Mouse (Mus musculus): ENCODE measurements at regions not wholly inside any gene's neighbourhood (a gene's known extent, or its start where the extent isn't known, plus 50 kb on each side); places are given as distances from the start of the nearest gene placed in this dataset.

DNA sequence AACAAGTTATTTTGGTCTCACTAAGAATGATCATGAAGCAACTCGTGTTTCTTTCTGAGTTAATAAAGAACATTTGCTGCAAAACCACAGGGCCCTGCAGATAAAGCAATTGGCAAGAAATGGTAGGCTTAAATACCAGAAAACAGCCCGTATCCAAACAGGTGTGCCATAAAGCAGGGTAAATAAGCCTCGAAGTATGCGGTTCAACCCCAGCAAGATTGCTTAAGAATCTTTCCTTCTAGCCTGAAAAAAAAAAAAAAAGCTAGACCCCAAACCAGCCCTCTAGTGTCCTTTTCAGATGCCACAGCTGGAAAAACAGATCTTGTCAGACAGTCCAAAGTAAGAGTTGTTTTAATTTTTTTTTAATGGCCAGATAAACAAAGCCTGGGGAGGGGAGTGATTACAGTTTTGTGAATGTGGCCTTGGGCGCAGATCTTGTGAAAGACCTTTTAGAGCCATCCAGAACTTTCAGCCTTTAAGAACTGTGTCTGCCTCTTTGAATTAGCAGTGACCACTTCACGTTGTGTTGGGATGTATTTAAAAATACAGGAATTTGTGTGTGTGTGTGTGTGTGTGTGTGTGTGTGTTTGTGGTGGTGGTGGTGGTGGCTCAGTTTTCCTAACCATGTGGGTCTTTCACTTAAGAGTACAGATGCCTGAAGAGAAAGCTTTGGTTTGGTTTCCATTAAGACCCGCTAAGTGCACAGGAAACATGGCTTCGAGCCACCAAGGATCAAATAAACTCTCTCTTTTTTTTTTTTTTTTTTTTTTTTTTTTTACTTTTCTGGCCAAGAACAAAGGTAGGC lies 116.3 kb upstream of the Maf start:
- Histone ChIP-seq H3K27me3 (ENCODE audit: control insufficient read depth, insufficient read depth, low read length) (no peaks in the 10 kb centered on the region), H3K27ac (no peak overlapping the region), H3K36me3 (replicated peaks; ENCODE audit: control insufficient read depth, insufficient read depth, low read depth) (no peaks in the 10 kb centered on the region), H3K9ac (replicated peaks) (no peak overlapping the region), H3K4me3 (ENCODE audit: insufficient read depth in 1 of 2, low read depth in 2 of 2, low read length in 2 of 2) (no peak overlapping the region), H3K4me2 (ENCODE audit: low read depth) (no peak overlapping the region), H3K9me3 (ENCODE audit: control insufficient read depth, low read length) (no peaks in the 10 kb centered on the region), H3K4me1 (replicated peaks; ENCODE audit: control insufficient read depth in 2 of 2, insufficient read depth in 2 of 2, low read length in 1 of 2) (no peaks in the 10 kb centered on the region)
- DNase-seq (ENCODE audit: low read depth in 3 of 3, low spot score in 3 of 3) = no peak
- WGBS (ENCODE audit: insufficient replicate concordance) = 62% methylated on average over 8 of the region's 8 CpGs
- TF ChIP-seq EP300 (IDR thresholded peaks at IDR 0.05; ENCODE audit: low read depth) (no peak), CTCF (IDR thresholded peaks at IDR 0.05; ENCODE audit: low read depth) (no peak)
- no peak for ATAC-seq (ENCODE audit: insufficient read depth)

- Histone ChIP-seq H3K36me3 (replicated peaks; ENCODE audit: control insufficient read depth, insufficient read depth, low read depth) (no peaks in the 10 kb centered on the region), H3K9ac (replicated peaks) (no peak overlapping the region), H3K4me1 (replicated peaks; ENCODE audit: control insufficient read depth in 2 of 2, insufficient read depth in 2 of 2, low read length in 1 of 2) (no peaks in the 10 kb centered on the region), H3K27ac (no peak overlapping the region), H3K27me3 (ENCODE audit: control insufficient read depth, insufficient read depth, low read length) (no peaks in the 10 kb centered on the region), H3K4me2 (ENCODE audit: low read depth) (no peak overlapping the region), H3K4me3 (ENCODE audit: insufficient read depth in 1 of 2, low read depth in 2 of 2, low read length in 2 of 2) (no peak overlapping the region), H3K9me3 (ENCODE audit: control insufficient read depth, low read length) (no peaks in the 10 kb centered on the region)
- no peak for TF ChIP-seq EP300 (IDR thresholded peaks at IDR 0.05; ENCODE audit: low read depth)
- TF ChIP-seq CTCF (IDR thresholded peaks at IDR 0.05; ENCODE audit: low read depth) = no peak
- WGBS (ENCODE audit: insufficient replicate concordance) = 52% methylated on average over 4 of the region's 4 CpGs
- ATAC-seq (ENCODE audit: insufficient read depth) = no peak
- DNase-seq (ENCODE audit: low read depth in 3 of 3, low spot score in 3 of 3) = no peak
Measured at GRCm38 (mm10) chr8:115813426-115813825, 105.8 kb upstream of the Maf start.

DNA sequence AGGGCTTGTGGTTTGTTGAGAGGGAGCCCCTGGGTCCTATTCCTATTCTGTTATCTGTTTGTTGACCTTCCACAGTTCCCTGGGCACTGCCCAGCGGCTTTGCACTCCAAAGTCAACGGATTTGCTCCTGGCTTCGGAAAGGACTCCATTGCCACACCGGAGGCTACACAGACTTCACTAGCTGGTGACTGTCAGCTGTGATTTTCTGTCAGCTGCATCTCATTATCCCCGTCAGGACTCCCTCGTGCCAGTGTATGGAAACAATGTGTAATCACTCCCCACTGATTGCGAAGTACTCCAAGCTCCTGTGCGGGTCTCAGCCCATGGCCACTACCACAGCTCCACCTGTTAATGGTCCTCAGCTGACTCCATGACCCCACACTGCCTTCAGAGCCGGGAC lies 99.0 kb upstream of the Maf start:
- DNase-seq (ENCODE audit: low read depth in 3 of 3, low spot score in 3 of 3) (no peak), ATAC-seq (ENCODE audit: insufficient read depth) (no peak)
- Histone ChIP-seq H3K27me3 (ENCODE audit: control insufficient read depth, insufficient read depth, low read length) (no peaks in the 10 kb centered on the region), H3K27ac (no peak overlapping the region), H3K4me3 (ENCODE audit: insufficient read depth in 1 of 2, low read depth in 2 of 2, low read length in 2 of 2) (no peak overlapping the region), H3K4me2 (ENCODE audit: low read depth) (no peak overlapping the region), H3K4me1 (replicated peaks; ENCODE audit: control insufficient read depth in 2 of 2, insufficient read depth in 2 of 2, low read length in 1 of 2) (no peaks in the 10 kb centered on the region), H3K9ac (replicated peaks) (no peak overlapping the region), H3K36me3 (replicated peaks; ENCODE audit: control insufficient read depth, insufficient read depth, low read depth) (no peaks in the 10 kb centered on the region), H3K9me3 (ENCODE audit: control insufficient read depth, low read length) (no peaks in the 10 kb centered on the region)
- no peak for TF ChIP-seq CTCF (IDR thresholded peaks at IDR 0.05; ENCODE audit: low read depth)
- TF ChIP-seq EP300 (IDR thresholded peaks at IDR 0.05; ENCODE audit: low read depth) = no peak
- 56% methylated on average over 9 of the region's 9 CpGs for WGBS (ENCODE audit: insufficient replicate concordance)

DNA sequence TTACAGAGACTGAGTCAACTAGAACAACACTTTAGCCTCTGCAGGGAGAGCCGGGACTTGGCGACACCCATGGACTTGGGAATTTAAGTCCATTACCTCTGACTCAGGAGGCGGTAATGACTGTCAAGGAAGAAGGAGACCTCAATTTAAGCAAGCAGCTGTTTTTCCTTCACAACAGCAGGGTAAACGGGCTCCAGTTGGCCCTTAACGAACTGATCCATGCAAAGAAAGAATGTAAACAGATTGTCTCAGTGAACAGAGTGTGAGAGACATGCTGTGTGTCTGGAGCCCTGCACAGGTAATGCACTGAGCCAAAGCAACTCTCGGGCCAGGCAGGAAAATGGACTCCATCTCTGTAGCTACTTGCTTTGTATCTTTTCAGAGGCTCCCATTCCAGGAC lies 98.5 kb upstream of the Maf start:
- no peak for TF ChIP-seq CTCF (IDR thresholded peaks at IDR 0.05; ENCODE audit: low read depth)
- no peak for TF ChIP-seq EP300 (IDR thresholded peaks at IDR 0.05; ENCODE audit: low read depth)
- no peak for DNase-seq (ENCODE audit: low read depth in 3 of 3, low spot score in 3 of 3)
- Histone ChIP-seq H3K4me3 (ENCODE audit: insufficient read depth in 1 of 2, low read depth in 2 of 2, low read length in 2 of 2) (no peak overlapping the region), H3K36me3 (replicated peaks; ENCODE audit: control insufficient read depth, insufficient read depth, low read depth) (no peaks in the 10 kb centered on the region), H3K9me3 (ENCODE audit: control insufficient read depth, low read length) (no peaks in the 10 kb centered on the region), H3K4me2 (ENCODE audit: low read depth) (no peak overlapping the region), H3K4me1 (replicated peaks; ENCODE audit: control insufficient read depth in 2 of 2, insufficient read depth in 2 of 2, low read length in 1 of 2) (no peaks in the 10 kb centered on the region), H3K27me3 (ENCODE audit: control insufficient read depth, insufficient read depth, low read length) (no peaks in the 10 kb centered on the region), H3K9ac (replicated peaks) (no peak overlapping the region), H3K27ac (no peak overlapping the region)
- ATAC-seq (ENCODE audit: insufficient read depth) = no peak
- 57% methylated on average over 6 of the region's 6 CpGs for WGBS (ENCODE audit: insufficient replicate concordance)

DNA sequence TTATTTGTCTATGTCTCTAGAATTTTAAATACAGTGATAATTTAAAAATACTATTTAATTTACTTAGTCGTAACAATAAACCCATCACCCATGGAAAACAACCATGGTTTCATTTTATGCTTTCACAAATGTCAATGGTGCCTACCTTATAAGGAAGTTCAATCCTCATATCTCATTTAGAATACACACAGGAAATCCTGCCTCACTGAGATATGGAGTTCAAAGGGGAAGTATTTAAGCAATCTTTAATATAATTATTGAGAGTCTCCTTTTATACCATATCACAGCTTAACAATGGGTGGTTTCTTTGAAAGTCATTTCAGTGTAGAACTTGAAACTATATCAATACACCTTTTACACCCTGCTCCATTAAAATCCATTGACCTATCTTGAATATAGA lies 86.0 kb upstream of the Maf start:
- H3K4me2 ChIP-seq (ENCODE audit: low read depth) = no peak overlapping the region
- ATAC-seq (ENCODE audit: insufficient read depth) (no peak), DNase-seq (ENCODE audit: low read depth in 3 of 3, low spot score in 3 of 3) (no peak)
- no peaks in the 10 kb centered on the region for H3K4me1 ChIP-seq (replicated peaks; ENCODE audit: control insufficient read depth in 2 of 2, insufficient read depth in 2 of 2, low read length in 1 of 2)
- H3K9ac ChIP-seq (replicated peaks) = no peak overlapping the region
- H3K27ac ChIP-seq = no peak overlapping the region
- H3K4me3 ChIP-seq (ENCODE audit: insufficient read depth in 1 of 2, low read depth in 2 of 2, low read length in 2 of 2) = no peak overlapping the region
- 12% methylated on average over 1 of the region's 1 CpGs for WGBS (ENCODE audit: insufficient replicate concordance)
- H3K27me3 ChIP-seq (ENCODE audit: control insufficient read depth, insufficient read depth, low read length) = no peaks in the 10 kb centered on the region
- TF ChIP-seq EP300 (IDR thresholded peaks at IDR 0.05; ENCODE audit: low read depth) (no peak), CTCF (IDR thresholded peaks at IDR 0.05; ENCODE audit: low read depth) (no peak)
- no peaks in the 10 kb centered on the region for H3K36me3 ChIP-seq (replicated peaks; ENCODE audit: control insufficient read depth, insufficient read depth, low read depth)
- no peaks in the 10 kb centered on the region for H3K9me3 ChIP-seq (ENCODE audit: control insufficient read depth, low read length)

Measured in liver, embryonic 14.5 days (tissue).